Mouse (Mus musculus): Measurements from ENCODE around the gene Espn.
A peak's percentile ranks its signal among the peaks of the same experiment; 100 is the strongest.

The Espn gene

DNA sequence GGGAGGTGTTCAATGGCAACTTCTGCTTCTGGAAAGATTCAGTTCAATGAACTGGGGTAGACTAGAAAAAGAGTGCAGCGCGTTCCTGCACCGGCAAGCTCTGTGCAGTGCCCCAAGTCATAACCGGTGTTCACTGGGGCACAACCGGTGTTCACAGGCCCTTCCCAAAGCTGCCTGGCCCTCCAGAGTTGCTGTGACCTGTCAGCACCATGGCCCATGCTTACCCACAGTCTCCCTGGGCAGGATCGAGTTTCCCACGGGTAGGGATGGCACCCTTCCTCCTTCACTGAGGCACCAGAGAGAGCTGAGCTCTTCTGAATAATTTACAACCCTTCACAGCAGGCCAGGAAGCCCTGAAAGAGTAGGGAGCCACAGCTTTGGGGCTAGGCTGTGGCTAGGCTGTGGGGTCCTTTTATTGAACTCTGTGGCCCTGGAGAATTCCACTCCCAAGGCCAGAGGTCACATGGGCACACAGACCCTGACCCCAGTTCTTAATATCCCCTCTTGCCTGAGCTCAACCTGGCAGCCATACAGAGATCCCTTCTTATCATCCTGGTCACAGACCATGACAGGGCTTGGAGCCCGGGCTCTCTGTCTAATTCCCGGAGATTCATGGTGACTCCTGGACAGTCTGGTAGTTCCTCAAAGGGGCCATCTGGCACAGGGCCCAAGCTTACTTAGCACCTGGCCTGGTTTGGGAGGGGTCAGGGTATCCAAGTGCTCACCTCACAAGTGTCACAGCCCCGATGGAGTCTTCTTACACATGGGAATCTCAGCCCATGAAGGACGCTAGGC is 5.9 kb downstream of the Espn start:
- no peak for DNase-seq (ENCODE audit: low read depth, low spot score)

GRCm38 (mm10) chr4:152145473-152145872 is 6.7 kb downstream of the Espn start:
- no peak for DNase-seq (ENCODE audit: low read depth, low spot score)

DNA sequence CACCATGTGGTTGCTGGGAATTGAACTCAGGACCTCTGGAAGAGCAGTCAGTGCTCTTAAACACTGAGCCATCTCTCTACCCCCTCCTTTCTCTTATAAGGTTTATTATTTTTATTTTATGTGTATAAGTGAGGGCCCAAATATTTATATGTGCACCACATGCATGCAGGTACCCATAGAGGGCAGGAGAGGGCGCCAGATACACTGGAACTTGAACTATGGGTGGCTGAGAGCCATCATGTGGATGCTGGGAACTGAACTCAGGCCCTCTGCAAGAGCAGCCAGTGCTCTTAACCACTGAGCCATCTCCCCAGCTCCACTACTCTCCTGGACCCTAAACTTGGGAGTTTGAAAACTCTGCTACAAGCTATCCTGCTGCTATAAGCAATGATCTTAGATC is 8.5 kb downstream of the Espn start:
- no peak for DNase-seq (ENCODE audit: low read depth, low spot score)

- no peak for DNase-seq (ENCODE audit: low read depth, low spot score)
Observed at GRCm38 (mm10) chr4:152141521-152142135, 10.5 kb downstream of the Espn start.

DNA sequence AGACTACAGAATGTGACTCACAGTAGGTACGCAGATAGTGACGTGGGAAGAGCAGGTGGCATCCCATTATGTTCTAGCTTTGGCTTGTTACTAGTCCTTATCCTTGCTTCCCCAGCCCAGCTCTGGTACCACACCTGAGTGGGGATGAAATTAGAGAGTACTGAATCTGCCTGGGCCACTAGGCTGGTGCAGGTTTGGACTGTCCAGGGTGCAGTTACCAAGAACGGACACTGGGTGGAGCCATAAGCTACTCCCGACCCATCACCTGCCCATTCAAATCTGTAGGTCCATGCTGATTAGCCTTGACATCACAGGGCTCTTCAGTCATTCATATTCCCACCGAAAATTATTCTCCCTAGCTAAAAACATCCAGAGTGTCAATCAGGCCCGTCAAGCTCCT is 11.7 kb downstream of the Espn start:
- DNase-seq (ENCODE audit: low read depth, low spot score), result peak; percentile 70

DNA sequence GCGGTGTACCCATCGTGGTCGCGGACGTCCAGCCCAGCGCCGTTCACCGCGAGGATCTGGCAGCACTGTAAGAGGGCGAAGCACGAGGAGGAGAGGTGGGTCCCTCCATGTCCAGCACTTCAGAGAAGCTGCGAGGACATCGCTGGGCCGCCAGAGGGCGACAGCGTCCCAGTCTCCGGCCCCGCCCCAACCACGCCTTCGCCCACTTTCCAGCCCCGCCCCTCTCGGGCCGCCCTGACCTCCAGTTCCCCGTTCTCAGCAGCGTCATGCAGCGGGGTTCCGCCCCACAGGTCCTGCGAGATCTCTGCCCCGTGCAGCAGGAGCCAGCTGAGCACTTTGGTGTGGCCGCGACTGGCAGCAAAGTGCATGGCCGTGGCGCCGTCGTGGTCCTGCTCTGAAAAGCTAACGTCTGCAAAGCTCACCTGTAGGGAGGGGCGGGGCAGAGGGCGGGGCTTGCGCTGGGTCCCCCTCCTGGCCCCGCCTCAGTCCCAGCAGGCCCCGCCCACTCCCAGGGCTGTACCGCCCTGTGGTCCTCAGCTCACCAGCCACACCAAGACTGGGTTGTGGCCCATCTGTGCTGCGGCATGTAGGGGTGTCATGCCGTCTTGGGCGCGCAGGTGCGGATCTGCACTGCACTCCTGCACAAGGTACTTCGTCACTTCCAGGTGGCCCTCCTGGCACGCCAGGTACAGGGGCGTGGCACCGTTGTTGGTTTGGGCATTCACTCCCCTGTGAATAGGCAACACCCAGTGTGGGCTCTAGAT is 13.5 kb downstream of the Espn start:
- DNase-seq (ENCODE audit: low read depth, low spot score), result peak; percentile 52

GRCm38 (mm10) chr4:152136876-152137250 is 15.3 kb downstream of the Espn start:
- no peak for DNase-seq (ENCODE audit: low read depth, low spot score)

GRCm38 (mm10) chr4:152136112-152136875 is 15.9 kb downstream of the Espn start:
- peak; percentile 60 for DNase-seq (ENCODE audit: low read depth, low spot score)

- no peak for DNase-seq (ENCODE audit: low read depth, low spot score)
Observed at GRCm38 (mm10) chr4:152135363-152135762, 16.8 kb downstream of the Espn start.

GRCm38 (mm10) chr4:152134507-152134906 is 17.7 kb downstream of the Espn start:
- peak; percentile 46 for DNase-seq (ENCODE audit: low read depth, low spot score)

DNA sequence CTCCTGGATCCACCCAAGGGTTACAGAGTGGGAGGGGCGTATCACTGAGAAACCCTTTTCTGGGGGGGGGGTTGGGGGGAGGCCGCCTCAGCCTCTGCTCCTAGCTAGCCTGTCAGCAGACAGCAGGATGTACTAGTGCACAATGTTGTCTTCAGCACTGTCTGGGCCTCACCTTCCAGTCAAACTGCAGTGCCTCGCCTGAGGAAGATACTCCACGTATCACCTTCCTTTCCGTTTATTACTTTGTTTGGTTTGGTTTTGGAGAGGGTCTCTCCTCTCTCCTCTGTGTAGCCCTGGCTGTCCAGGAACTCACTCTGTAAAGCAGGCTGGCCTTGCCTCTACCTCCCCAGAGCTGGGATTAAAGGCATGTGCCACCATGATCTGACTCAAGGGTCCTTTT is 19.0 kb downstream of the Espn start:
- DNase-seq (ENCODE audit: low read depth, low spot score), result no peak

- no peak for DNase-seq (ENCODE audit: low read depth, low spot score)
Observed at GRCm38 (mm10) chr4:152132772-152133169, 19.4 kb downstream of the Espn start.

DNA sequence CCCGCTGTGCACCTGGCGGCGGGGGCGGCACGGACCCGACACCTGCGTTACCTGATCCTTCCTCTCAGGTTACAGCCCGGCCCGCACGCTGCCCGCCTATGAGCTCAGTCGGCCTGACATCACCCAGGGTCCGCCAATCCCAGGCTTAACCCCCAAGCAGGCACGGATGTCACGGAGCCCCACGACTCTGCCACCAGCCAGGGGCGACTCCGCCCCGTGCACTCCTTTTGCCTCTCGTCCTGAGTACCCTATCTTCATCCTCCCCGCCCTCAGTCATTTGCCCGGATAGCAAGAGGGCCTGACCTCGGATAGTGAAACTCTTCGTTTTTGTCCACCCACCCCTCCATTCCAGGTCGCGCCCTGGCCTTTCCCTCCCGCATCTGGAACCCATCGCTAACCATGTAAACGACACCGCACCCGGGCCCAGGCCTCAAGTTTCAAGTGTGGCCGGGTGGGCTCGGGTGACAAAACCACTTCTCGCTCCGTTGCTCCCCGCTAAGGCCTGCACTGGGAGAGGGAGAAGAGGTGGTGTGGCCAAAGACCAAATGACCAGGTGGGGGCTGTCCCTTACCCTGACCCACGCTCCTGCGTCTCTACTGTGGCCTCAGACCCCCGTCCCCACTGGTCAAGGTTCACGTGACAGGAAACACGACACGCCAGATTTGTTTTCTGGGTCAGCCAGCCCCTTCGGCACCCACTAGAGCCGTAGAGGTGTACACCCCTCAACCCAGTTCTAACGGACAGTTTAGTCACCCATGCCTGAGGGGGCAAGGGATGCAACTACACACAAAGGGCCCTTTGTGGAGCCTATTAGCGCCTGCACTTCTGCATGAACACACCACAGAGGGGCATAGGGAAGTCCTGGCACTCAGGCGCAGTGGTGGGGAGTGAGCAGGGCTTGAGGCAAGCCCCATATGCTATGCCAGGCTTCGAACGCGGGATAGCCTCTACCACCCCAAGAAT is 20.1 kb downstream of the Espn start:
- DNase-seq (ENCODE audit: low read depth, low spot score), result no peak

GRCm38 (mm10) chr4:152130771-152131653 is 21.2 kb downstream of the Espn start:
- DNase-seq (ENCODE audit: low read depth, low spot score), result no peak

- DNase-seq (ENCODE audit: low read depth, low spot score), result no peak
Observed at GRCm38 (mm10) chr4:152129395-152129930, 22.7 kb downstream of the Espn start.

- DNase-seq (ENCODE audit: low read depth, low spot score), result no peak
Observed at GRCm38 (mm10) chr4:152128784-152129183, 23.4 kb downstream of the Espn start.

DNA sequence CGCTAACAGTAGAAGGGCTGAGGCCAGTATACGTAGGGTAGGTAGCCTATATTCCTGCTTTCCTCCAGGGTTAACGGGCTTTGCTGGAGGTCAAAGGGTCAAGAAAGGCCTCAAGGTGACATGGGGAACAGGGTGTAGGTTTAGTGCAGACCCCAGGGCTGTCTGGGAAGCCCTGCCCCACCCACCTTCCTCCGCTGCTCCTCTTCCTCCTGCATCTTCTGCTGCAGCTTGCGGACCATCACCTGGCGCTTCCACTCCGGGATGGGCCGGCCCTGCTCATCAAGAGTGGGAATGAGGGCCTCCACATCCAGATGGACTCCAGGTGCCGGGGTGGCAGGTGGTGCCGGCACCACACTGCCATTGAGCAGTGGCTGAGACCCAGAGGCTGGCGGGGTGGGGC is 24.3 kb downstream of the Espn start:
- DNase-seq (ENCODE audit: low read depth, low spot score), result no peak

- no peak for DNase-seq (ENCODE audit: low read depth, low spot score)
Observed at GRCm38 (mm10) chr4:152126026-152126920, 25.9 kb downstream of the Espn start.
